Mouse (Mus musculus) forebrain, embryonic 14.5 days (tissue): ENCODE measurements around the gene Pank3. TPM values are rescaled to one million over a fixed set of nuclear protein-coding genes. Genes with fewer than 3 reads are reported as not detected.

Experiments used
- ATAC-seq: fragments of 200-750 bp; cut with Nextera tagmentation; 2 replicates; pipeline ENCODE4 v1.8.0; 2017; ENCODE audit warnings: mild to moderate bottlenecking, moderate library complexity
- DNase-seq: peaks from one replicate; pipeline ENCODE4 v3.0.0-alpha.2; 2015; ENCODE audit warnings: low spot score
- H3K27ac ChIP-seq: fragments of 300-500 bp; sonication (generic); 2 replicates; pipeline ENCODE4 v1.5.1; 2014; ENCODE audit warnings: low read depth, mild to moderate bottlenecking, control low read depth, low read length, moderate library complexity
- H3K27me3 ChIP-seq: fragments of 300-500 bp; sonication (generic); replicated peaks from 2 replicates; pipeline ENCODE4 v1.6.1; 2014; ENCODE audit warnings: low read length, control low read depth, mixed read lengths; ENCODE audit not compliant: control insufficient read depth, insufficient read depth
- H3K36me3 ChIP-seq: fragments of 300-500 bp; sonication (generic); 2 replicates; pipeline ENCODE4 v1.6.1; 2014; ENCODE audit warnings: low read length, control low read depth; ENCODE audit not compliant: control insufficient read depth, insufficient read depth
- H3K4me1 ChIP-seq: fragments of 300-500 bp; sonication (generic); 2 replicates; pipeline ENCODE4 v1.6.1; 2014; ENCODE audit warnings: antibody characterized with exemption, low read length, control low read depth; ENCODE audit not compliant: control insufficient read depth, insufficient read depth
- H3K4me2 ChIP-seq: fragments of 300-500 bp; sonication (generic); 2 replicates; pipeline ENCODE4 v1.6.1; 2014; ENCODE audit warnings: mild to moderate bottlenecking, control low read depth, low read length
- H3K4me3 ChIP-seq: fragments of 300-500 bp; sonication (generic); 2 replicates; pipeline ENCODE4 v1.5.1; 2014; ENCODE audit warnings: low read depth, low read length, control low read depth
- H3K9ac ChIP-seq: fragments of 300-500 bp; sonication (generic); 2 replicates; pipeline ENCODE4 v1.6.1; 2014; ENCODE audit warnings: mild to moderate bottlenecking, low read length, control low read depth, moderate library complexity
- H3K9me3 ChIP-seq: fragments of 300-500 bp; sonication (generic); replicated peaks from 2 replicates; pipeline ENCODE4 v1.6.1; 2016; ENCODE audit warnings: low read length, control low read depth, mixed read lengths; ENCODE audit not compliant: control insufficient read depth
- WGBS: fragments of 180-500 bp; shearing (Covaris S2); extraction: QIAGEN DNeasy Blood & Tissue Kit; methylation state at CpG from one replicate; pipeline ENCODE4 v1.1.7; 2014; 5-methylcytosine and 5-hydroxymethylcytosine counted together
- polyA plus RNA-seq: library from polyadenylated mRNA; unstranded; fragments of >200 nt; fragmentation: Nextera tagmentation; extraction: Ambion mirVana; gene quantifications from 2 replicates; pipeline ENCODE4 v1.2.1, GENCODE M21; 2014

Gene Pank3
- polyA plus RNA-seq, 1 experiment from 2014 or later = 25.0 TPM

GRCm38 (mm10) chr11:35769746-35770437 lies 608 bp downstream of the Pank3 start:
- WGBS = 0% methylated on average over 29 of the region's 41 CpGs
- peaks cover 4% of the 10 kb centered on the region; the same call in 1 of the 2 replicates for H3K36me3 ChIP-seq
- peaks cover 12% of the 10 kb centered on the region for H3K4me1 ChIP-seq
- H3K4me2 ChIP-seq = peak overlapping the region; percentile 66
- no peaks in the 10 kb centered on the region for H3K9me3 ChIP-seq
- ATAC-seq (peak; percentile 86), DNase-seq (peak; percentile 75)
- no peaks in the 10 kb centered on the region for H3K27me3 ChIP-seq
- peak overlapping the region; percentile 89 for H3K4me3 ChIP-seq
- peak overlapping the region; percentile 94 for H3K27ac ChIP-seq
- peak overlapping the region; percentile 99 for H3K9ac ChIP-seq

GRCm38 (mm10) chr11:35770741-35771504 lies 1.6 kb downstream of the Pank3 start:
- Histone ChIP-seq H3K9ac (peak overlapping the region; percentile 99), H3K4me2 (peak overlapping the region; percentile 66), H3K36me3 (peaks cover 5% of the 10 kb centered on the region; the same call in 1 of the 2 replicates), H3K27me3 (no peaks in the 10 kb centered on the region), H3K4me1 (peaks cover 12% of the 10 kb centered on the region), H3K4me3 (peak overlapping the region; percentile 89), H3K27ac (no peak overlapping the region), H3K9me3 (no peaks in the 10 kb centered on the region)
- 69% methylated on average over 9 of the region's 9 CpGs for WGBS
- DNase-seq = no peak
- no peak for ATAC-seq

- H3K27me3 ChIP-seq = no peaks in the 10 kb centered on the region
- no peak overlapping the region for H3K4me2 ChIP-seq
- H3K4me3 ChIP-seq = no peak overlapping the region
- H3K27ac ChIP-seq = no peak overlapping the region
- no peaks in the 10 kb centered on the region for H3K9me3 ChIP-seq
- 94% methylated on average over 3 of the region's 3 CpGs for WGBS
- peaks cover 12% of the 10 kb centered on the region for H3K4me1 ChIP-seq
- DNase-seq (no peak), ATAC-seq (no peak)
- H3K36me3 ChIP-seq = peaks cover 48% of the 10 kb centered on the region
- no peak overlapping the region for H3K9ac ChIP-seq
Measured at GRCm38 (mm10) chr11:35775606-35776005, 6.3 kb downstream of the Pank3 start.

GRCm38 (mm10) chr11:35776452-35776851 lies 7.2 kb downstream of the Pank3 start:
- H3K4me1 ChIP-seq = peaks cover 3% of the 10 kb centered on the region; the same call in 1 of the 2 replicates
- no peak overlapping the region for H3K9ac ChIP-seq
- no peak overlapping the region for H3K27ac ChIP-seq
- no peaks in the 10 kb centered on the region for H3K27me3 ChIP-seq
- peaks cover 50% of the 10 kb centered on the region for H3K36me3 ChIP-seq
- no peak overlapping the region for H3K4me3 ChIP-seq
- no peak for ATAC-seq
- WGBS = 94% methylated on average over 3 of the region's 3 CpGs
- no peak for DNase-seq
- H3K4me2 ChIP-seq = no peak overlapping the region
- H3K9me3 ChIP-seq = no peaks in the 10 kb centered on the region

- H3K4me2 ChIP-seq = no peak overlapping the region
- no peak overlapping the region for H3K9ac ChIP-seq
- WGBS = 82% methylated on average over 3 of the region's 3 CpGs
- no peaks in the 10 kb centered on the region for H3K9me3 ChIP-seq
- DNase-seq (no peak), ATAC-seq (no peak)
- no peaks in the 10 kb centered on the region for H3K27me3 ChIP-seq
- H3K27ac ChIP-seq = no peak overlapping the region
- H3K4me3 ChIP-seq = no peak overlapping the region
- H3K36me3 ChIP-seq = peaks cover 84% of the 10 kb centered on the region
- H3K4me1 ChIP-seq = no peaks in the 10 kb centered on the region
Measured at GRCm38 (mm10) chr11:35780336-35780735, 11.1 kb downstream of the Pank3 start.

GRCm38 (mm10) chr11:35782444-35782843 lies 13.2 kb downstream of the Pank3 start:
- 96% methylated on average over 3 of the region's 3 CpGs for WGBS
- H3K36me3 ChIP-seq = peaks cover 80% of the 10 kb centered on the region

GRCm38 (mm10) chr11:35783038-35783437 lies 13.8 kb downstream of the Pank3 start:
- DNase-seq (no peak), ATAC-seq (no peak)
- Histone ChIP-seq H3K9ac (no peak overlapping the region), H3K36me3 (peaks cover 77% of the 10 kb centered on the region), H3K9me3 (no peaks in the 10 kb centered on the region), H3K27me3 (no peaks in the 10 kb centered on the region), H3K27ac (no peak overlapping the region), H3K4me1 (no peaks in the 10 kb centered on the region), H3K4me2 (no peak overlapping the region), H3K4me3 (no peak overlapping the region)
- 90% methylated on average over 5 of the region's 5 CpGs for WGBS

More at GRCm38 (mm10) chr11:35782444-35782843, 13.2 kb downstream of the Pank3 start:
- no peak for DNase-seq
- no peaks in the 10 kb centered on the region for H3K9me3 ChIP-seq
- no peaks in the 10 kb centered on the region for H3K4me1 ChIP-seq
- ATAC-seq = no peak
- no peak overlapping the region for H3K27ac ChIP-seq
- no peak overlapping the region for H3K9ac ChIP-seq
- no peaks in the 10 kb centered on the region for H3K27me3 ChIP-seq
- H3K4me3 ChIP-seq = no peak overlapping the region
- no peak overlapping the region for H3K4me2 ChIP-seq

- Histone ChIP-seq H3K4me1 (no peaks in the 10 kb centered on the region), H3K27ac (no peak overlapping the region), H3K9ac (no peak overlapping the region), H3K4me3 (no peak overlapping the region), H3K36me3 (peaks cover 71% of the 10 kb centered on the region), H3K27me3 (no peaks in the 10 kb centered on the region), H3K4me2 (no peak overlapping the region), H3K9me3 (no peaks in the 10 kb centered on the region)
- no peak for ATAC-seq
- no peak for DNase-seq
- WGBS = 91% methylated on average over 3 of the region's 3 CpGs
Measured at GRCm38 (mm10) chr11:35784002-35784401, 14.7 kb downstream of the Pank3 start.

GRCm38 (mm10) chr11:35784537-35784936 lies 15.3 kb downstream of the Pank3 start:
- Histone ChIP-seq H3K9ac (no peak overlapping the region), H3K4me1 (no peaks in the 10 kb centered on the region), H3K27ac (no peak overlapping the region), H3K27me3 (no peaks in the 10 kb centered on the region), H3K9me3 (no peaks in the 10 kb centered on the region), H3K4me2 (no peak overlapping the region), H3K4me3 (no peak overlapping the region), H3K36me3 (peaks cover 66% of the 10 kb centered on the region)
- no peak for DNase-seq
- ATAC-seq = no peak
- 94% methylated on average over 4 of the region's 4 CpGs for WGBS
